Mouse (Mus musculus) spleen, adult 2 months (tissue): ENCODE measurements around the gene Dock9.

Experiments used
- CTCF ChIP-seq: fragments of 200-500 bp; IDR thresholded peaks from 2 replicates; pipeline ENCODE4 v1.5.1; 2011; ENCODE audit warnings: mild to moderate bottlenecking, inconsistent platforms; ENCODE audit not compliant: insufficient read depth, insufficient read length, insufficient replicate concordance; ENCODE audit errors: extremely low read depth
- POLR2A ChIP-seq: fragments of 200-500 bp; IDR thresholded peaks from 2 replicates; pipeline ENCODE4 v1.6.1; 2011; ENCODE audit warnings: low read depth, low read length, inconsistent platforms

DNA sequence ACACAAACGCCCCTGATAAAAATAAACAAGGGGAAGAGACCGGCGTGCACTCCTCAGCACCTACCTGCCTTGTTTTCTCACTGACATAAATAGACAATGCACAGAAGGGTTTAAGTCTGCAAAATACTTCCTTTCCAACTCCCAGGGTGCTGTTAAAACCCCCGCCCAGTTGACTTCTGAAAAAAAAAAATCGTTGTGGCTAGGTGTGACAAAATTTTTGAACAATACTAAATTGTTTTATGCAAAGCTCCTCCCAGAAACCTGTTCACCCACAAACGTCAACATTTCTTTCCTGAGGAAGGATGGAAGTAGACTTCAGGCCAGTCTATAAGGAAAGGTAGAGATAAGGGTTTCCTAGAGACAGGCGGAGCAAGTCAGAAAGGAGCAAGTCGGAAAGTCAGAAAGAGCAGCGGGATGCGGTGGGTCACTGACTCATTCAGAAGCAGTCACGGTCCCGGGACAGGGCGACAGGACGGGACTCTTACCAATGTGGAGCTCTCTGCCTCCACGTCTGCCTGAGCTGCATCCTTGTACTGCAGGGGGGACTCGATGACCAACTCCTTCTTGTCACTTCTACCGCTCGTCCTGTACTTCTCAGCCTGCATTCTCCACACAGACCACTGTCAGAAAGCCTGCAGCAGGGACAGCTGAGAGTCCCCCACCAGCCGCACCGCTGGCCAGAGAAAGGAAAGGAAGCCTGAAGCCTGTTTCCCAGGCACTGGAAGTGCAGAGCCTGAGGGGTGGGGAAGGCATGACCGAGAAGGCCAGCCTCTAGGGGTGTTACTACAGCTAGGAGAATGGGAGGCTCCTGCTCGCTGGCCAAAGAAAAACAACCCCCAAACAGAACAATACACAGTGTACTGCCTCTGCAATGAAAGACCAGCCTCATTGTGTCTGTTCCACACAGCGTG, 99.7 kb downstream of the Dock9 start:
- TF ChIP-seq CTCF (no peak), POLR2A (no peak)
